Mouse (Mus musculus): ENCODE data around the gene Pa2g4. TPM values are rescaled to one million over a fixed set of nuclear protein-coding genes. Genes with fewer than 3 reads are reported as not detected.

The Pa2g4 gene
- total RNA-seq, 2 experiments from 2014 or later = 37.8 to 39.3 TPM

GRCm38 (mm10) chr10:128524732-128525662 lies 40.8 kb downstream of the Pa2g4 start:
- intact Hi-C loops (cut with DNase I) = loop anchor here (5.0 kb wide), 1 partner anchor 33 kb away; the partner anchor contains the start of gene Myl6
- Histone ChIP-seq H3K27ac (peak overlapping the region; percentile 94), H3K4me3 (peak overlapping the region; percentile 85)
- no peak for TF ChIP-seq CTCF (IDR thresholded peaks at IDR 0.05)
- peak; percentile 72 for DNase-seq

DNA sequence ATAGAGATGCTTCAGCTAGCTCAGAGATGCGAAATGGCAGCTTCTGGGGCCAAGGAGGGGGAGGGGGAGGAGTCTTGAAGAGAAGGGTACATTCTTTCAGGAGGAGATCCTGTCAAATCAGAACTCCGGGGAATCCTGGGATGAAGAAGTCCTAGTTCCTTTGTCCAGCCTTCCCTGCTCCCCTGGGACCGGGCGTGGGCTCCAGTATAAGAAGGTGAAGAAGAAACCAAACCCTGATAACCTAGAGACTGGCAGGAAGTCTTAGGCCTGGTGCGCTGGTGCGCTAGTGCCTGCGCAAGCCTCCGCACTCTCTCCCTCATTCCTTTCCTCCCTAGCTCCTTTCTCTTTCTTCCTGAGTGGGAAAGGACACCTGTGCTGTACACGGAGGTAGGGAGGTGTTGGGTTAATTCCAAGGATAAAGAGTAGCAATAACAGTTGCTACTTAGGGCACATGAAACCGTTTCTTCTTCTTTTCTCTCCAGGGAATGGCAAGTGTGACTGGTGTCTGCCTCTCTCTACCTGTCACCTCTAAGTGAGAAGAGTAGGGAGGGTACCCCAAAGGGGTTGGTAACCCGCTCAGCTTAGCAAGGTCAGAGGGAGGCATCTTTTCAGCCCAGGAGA lies 41.6 kb downstream of the Pa2g4 start:
- peak overlapping the region; percentile 94 for H3K27ac ChIP-seq
- no peak for DNase-seq
- peak overlapping the region; percentile 85 for H3K4me3 ChIP-seq
- TF ChIP-seq CTCF (IDR thresholded peaks at IDR 0.05) = no peak
- intact Hi-C loops (cut with DNase I) = no loop called here

GRCm38 (mm10) chr10:128522351-128522750 lies 43.4 kb downstream of the Pa2g4 start:
- no peak for DNase-seq
- Histone ChIP-seq H3K27ac (no peak overlapping the region), H3K4me3 (no peak overlapping the region)
- intact Hi-C loops (cut with DNase I) = loop anchor here (2.0 kb wide), 1 partner anchor 14 kb away; no protein-coding TSS in a partner anchor
- no peak for TF ChIP-seq CTCF (IDR thresholded peaks at IDR 0.05)

GRCm38 (mm10) chr10:128520591-128520990 lies 45.2 kb downstream of the Pa2g4 start:
- DNase-seq = no peak
- intact Hi-C loops (cut with DNase I) = no loop called here
- no peak for TF ChIP-seq CTCF (IDR thresholded peaks at IDR 0.05)
- Histone ChIP-seq H3K4me3 (no peak overlapping the region), H3K27ac (no peak overlapping the region)

DNA sequence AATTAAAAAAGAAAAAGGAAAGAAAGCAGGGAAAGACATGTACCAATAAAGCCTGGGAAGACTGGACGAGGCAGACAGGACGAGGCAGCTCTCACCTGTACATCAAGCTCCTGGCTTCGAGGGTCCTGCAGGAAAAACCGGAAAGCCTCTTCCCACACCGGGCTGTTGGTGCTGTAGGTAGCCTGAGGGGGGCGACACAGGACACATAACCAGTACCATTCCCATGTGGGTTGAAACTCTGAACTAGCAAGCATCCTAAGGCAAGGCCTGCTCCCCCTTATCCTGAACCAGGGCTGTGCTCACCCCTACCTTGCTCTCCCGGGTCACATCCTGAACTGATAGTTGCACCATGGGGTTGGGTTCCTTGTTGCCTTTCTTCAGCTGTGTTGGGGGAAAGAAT lies 47.0 kb downstream of the Pa2g4 start:
- peak; percentile 70 for TF ChIP-seq CTCF (IDR thresholded peaks at IDR 0.05)
- DNase-seq = peak; percentile 69
- Histone ChIP-seq H3K4me3 (no peak overlapping the region), H3K27ac (no peak overlapping the region)
- intact Hi-C loops (cut with DNase I) = loop anchor here (1.0 kb wide), 1 partner anchor 17 kb away; no protein-coding TSS in a partner anchor

DNA sequence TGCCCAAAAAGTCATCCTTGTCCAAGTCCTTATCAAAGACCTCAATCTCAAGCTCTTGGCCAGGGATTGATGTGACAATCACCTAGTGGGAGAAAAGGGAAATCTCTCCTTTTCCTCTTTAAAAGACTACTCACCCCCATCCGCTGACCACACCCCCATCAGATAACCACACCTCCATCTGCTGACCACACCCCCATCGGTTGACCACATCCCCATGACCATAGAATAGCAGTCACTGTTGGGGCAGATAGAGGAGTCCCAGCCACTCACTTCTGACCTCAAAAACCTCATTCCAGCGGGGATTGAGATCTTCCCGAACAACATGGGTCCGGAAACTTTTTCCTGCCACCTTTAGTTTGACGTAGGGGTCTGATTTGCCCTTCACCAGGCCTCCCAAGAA lies 49.1 kb downstream of the Pa2g4 start:
- TF ChIP-seq CTCF (IDR thresholded peaks at IDR 0.05) = no peak
- intact Hi-C loops (cut with DNase I) = no loop called here
- H3K4me3 ChIP-seq = no peak overlapping the region
- no peak overlapping the region for H3K27ac ChIP-seq
- DNase-seq = no peak

DNA sequence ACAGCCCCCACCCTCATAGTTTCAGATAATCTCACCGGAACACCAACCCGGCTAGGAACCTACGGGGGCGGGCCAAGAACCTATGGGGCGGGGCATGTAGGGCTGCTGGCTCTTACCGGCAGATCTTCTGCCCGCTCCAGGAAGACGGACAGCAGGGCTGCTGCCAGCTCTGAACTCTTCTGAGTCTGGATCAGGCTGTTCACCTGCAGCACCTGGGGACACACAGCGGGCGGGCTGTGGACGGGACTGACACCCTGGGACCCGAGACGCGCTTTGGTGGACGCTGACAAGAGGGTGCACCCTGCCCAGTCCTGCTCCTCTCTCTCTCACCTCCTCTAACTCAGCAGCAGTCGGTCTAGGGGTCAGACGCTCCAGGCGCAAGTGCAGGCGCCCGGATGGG lies 49.8 kb downstream of the Pa2g4 start:
- intact Hi-C loops (cut with DNase I) = no loop called here
- Histone ChIP-seq H3K4me3 (no peak overlapping the region), H3K27ac (no peak overlapping the region)
- no peak for TF ChIP-seq CTCF (IDR thresholded peaks at IDR 0.05)
- DNase-seq = no peak

DNA sequence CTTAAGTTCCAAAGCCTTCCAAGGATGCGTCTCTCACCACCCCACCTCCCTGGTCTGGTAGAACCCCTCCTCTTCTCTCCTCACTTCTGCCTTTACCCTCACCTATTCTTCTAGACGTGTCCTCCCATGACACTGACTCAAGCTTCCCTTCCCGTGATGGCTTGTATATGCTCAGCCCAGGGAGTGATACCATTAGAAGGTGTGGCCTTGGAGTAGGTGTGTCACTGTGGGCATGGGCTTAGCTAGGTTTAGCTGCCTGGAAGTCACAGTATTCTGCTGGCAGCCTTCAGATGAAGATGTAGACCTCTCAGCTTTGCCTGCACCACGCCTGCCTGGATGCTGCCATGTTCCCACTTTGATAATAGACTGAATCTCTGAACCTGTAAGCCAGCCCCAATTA lies 50.7 kb downstream of the Pa2g4 start:
- Histone ChIP-seq H3K27ac (no peak overlapping the region), H3K4me3 (no peak overlapping the region)
- intact Hi-C loops (cut with DNase I) = no loop called here
- no peak for TF ChIP-seq CTCF (IDR thresholded peaks at IDR 0.05)
- no peak for DNase-seq

- intact Hi-C loops (cut with DNase I) = no loop called here
- Histone ChIP-seq H3K27ac (no peak overlapping the region), H3K4me3 (no peak overlapping the region)
- DNase-seq = no peak
- no peak for TF ChIP-seq CTCF (IDR thresholded peaks at IDR 0.05)
These were observed 54.0 kb downstream of the Pa2g4 start for GRCm38 (mm10) chr10:128511761-128512160.

- DNase-seq = no peak
- no peak overlapping the region for H3K4me3 ChIP-seq
- intact Hi-C loops (cut with DNase I) = no loop called here
- no peak overlapping the region for H3K27ac ChIP-seq
- no peak for TF ChIP-seq CTCF (IDR thresholded peaks at IDR 0.05)
These were observed 54.6 kb downstream of the Pa2g4 start for GRCm38 (mm10) chr10:128511189-128511588.

DNA sequence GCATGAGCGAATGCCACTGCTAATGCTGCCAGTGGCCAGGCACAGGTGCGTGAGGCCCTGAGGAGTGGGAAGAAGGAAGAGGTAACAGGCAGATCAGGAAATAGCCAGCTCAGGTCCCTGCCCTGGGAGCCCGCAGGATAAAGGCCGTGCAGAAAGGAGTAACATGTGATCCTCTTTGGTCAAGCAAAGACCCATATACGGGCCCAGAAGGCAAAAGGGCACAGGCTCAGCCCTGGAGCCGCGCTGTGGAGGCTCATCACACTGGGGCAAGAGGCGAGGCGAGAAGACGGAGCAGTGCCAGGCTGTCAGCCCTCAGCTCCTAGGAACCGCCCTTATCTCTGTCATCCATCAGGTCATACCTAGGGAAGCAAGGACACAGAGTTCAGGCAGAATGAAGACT lies 55.5 kb downstream of the Pa2g4 start:
- TF ChIP-seq CTCF (IDR thresholded peaks at IDR 0.05) = no peak
- H3K27ac ChIP-seq = no peak overlapping the region
- intact Hi-C loops (cut with DNase I) = no loop called here
- DNase-seq = no peak
- H3K4me3 ChIP-seq = no peak overlapping the region

- Histone ChIP-seq H3K27ac (no peak overlapping the region), H3K4me3 (no peak overlapping the region)
- intact Hi-C loops (cut with DNase I) = loop anchor here (2.0 kb wide), 1 partner anchor 13 kb away; no protein-coding TSS in a partner anchor
- no peak for TF ChIP-seq CTCF (IDR thresholded peaks at IDR 0.05)
- no peak for DNase-seq
These were observed 56.0 kb downstream of the Pa2g4 start for GRCm38 (mm10) chr10:128509831-128510230.

- Histone ChIP-seq H3K27ac (no peak overlapping the region), H3K4me3 (no peak overlapping the region)
- DNase-seq = no peak
- intact Hi-C loops (cut with DNase I) = loop anchor here (2.0 kb wide), 1 partner anchor 14 kb away; no protein-coding TSS in a partner anchor
- no peak for TF ChIP-seq CTCF (IDR thresholded peaks at IDR 0.05)
These were observed 56.6 kb downstream of the Pa2g4 start for GRCm38 (mm10) chr10:128509203-128509602.

Data from gastrocnemius, adult 2 months (tissue).